Mouse (Mus musculus): ENCODE measurements around the gene Slc38a7.
"Not testable (repeated sequence)": the region's sequence is repeated elsewhere in the genome, so short reads cannot be mapped to it uniquely, and the experiment has no call there.

Gene Slc38a7

GRCm38 (mm10) chr8:95863761-95864440 lies 10.6 kb upstream of the Slc38a7 start:
- in situ Hi-C loops (cut with MboI; ENCODE audit: low pct_unique_long_range_greater_than_20kb in 1 of 2, low sequenced_read_pairs in 2 of 2, unreplicated experiment in 1 of 2), result not testable (repeated sequence)

GRCm38 (mm10) chr8:95854174-95854573 lies 835 bp upstream of the Slc38a7 start:
- in situ Hi-C loops (cut with MboI; ENCODE audit: low pct_unique_long_range_greater_than_20kb in 1 of 2, low sequenced_read_pairs in 2 of 2, unreplicated experiment in 1 of 2), result no loop called here

GRCm38 (mm10) chr8:95852290-95852689 lies 1.0 kb downstream of the Slc38a7 start:
- in situ Hi-C loops (cut with MboI; ENCODE audit: low pct_unique_long_range_greater_than_20kb in 1 of 2, low sequenced_read_pairs in 2 of 2, unreplicated experiment in 1 of 2), result no loop called here

- in situ Hi-C loops (cut with MboI; ENCODE audit: low pct_unique_long_range_greater_than_20kb in 1 of 2, low sequenced_read_pairs in 2 of 2, unreplicated experiment in 1 of 2), result no loop called here
These were observed 3.0 kb downstream of the Slc38a7 start for GRCm38 (mm10) chr8:95850326-95850725.

- in situ Hi-C loops (cut with MboI; ENCODE audit: low pct_unique_long_range_greater_than_20kb in 1 of 2, low sequenced_read_pairs in 2 of 2, unreplicated experiment in 1 of 2), result no loop called here
These were observed 4.4 kb downstream of the Slc38a7 start for GRCm38 (mm10) chr8:95848734-95849464.

GRCm38 (mm10) chr8:95848061-95848551 lies 5.2 kb downstream of the Slc38a7 start:
- in situ Hi-C loops (cut with MboI; ENCODE audit: low pct_unique_long_range_greater_than_20kb in 1 of 2, low sequenced_read_pairs in 2 of 2, unreplicated experiment in 1 of 2), result no loop called here

- in situ Hi-C loops (cut with MboI; ENCODE audit: low pct_unique_long_range_greater_than_20kb in 1 of 2, low sequenced_read_pairs in 2 of 2, unreplicated experiment in 1 of 2), result no loop called here
These were observed 8.3 kb downstream of the Slc38a7 start for GRCm38 (mm10) chr8:95845026-95845425.

GRCm38 (mm10) chr8:95843968-95844367 lies 9.4 kb downstream of the Slc38a7 start:
- in situ Hi-C loops (cut with MboI; ENCODE audit: low pct_unique_long_range_greater_than_20kb in 1 of 2, low sequenced_read_pairs in 2 of 2, unreplicated experiment in 1 of 2), result no loop called here

- in situ Hi-C loops (cut with MboI; ENCODE audit: low pct_unique_long_range_greater_than_20kb in 1 of 2, low sequenced_read_pairs in 2 of 2, unreplicated experiment in 1 of 2), result no loop called here
These were observed 11.9 kb downstream of the Slc38a7 start for GRCm38 (mm10) chr8:95841436-95841835.

GRCm38 (mm10) chr8:95839289-95839688 lies 14.1 kb downstream of the Slc38a7 start:
- in situ Hi-C loops (cut with MboI; ENCODE audit: low pct_unique_long_range_greater_than_20kb in 1 of 2, low sequenced_read_pairs in 2 of 2, unreplicated experiment in 1 of 2), result no loop called here

- in situ Hi-C loops (cut with MboI; ENCODE audit: low pct_unique_long_range_greater_than_20kb in 1 of 2, low sequenced_read_pairs in 2 of 2, unreplicated experiment in 1 of 2), result no loop called here
These were observed 16.1 kb downstream of the Slc38a7 start for GRCm38 (mm10) chr8:95837266-95837665.

- in situ Hi-C loops (cut with MboI; ENCODE audit: low pct_unique_long_range_greater_than_20kb in 1 of 2, low sequenced_read_pairs in 2 of 2, unreplicated experiment in 1 of 2), result no loop called here
These were observed 17.4 kb downstream of the Slc38a7 start for GRCm38 (mm10) chr8:95835891-95836290.

GRCm38 (mm10) chr8:95833435-95833984 lies 19.8 kb downstream of the Slc38a7 start:
- in situ Hi-C loops (cut with MboI; ENCODE audit: low pct_unique_long_range_greater_than_20kb in 1 of 2, low sequenced_read_pairs in 2 of 2, unreplicated experiment in 1 of 2), result no loop called here

- in situ Hi-C loops (cut with MboI; ENCODE audit: low pct_unique_long_range_greater_than_20kb in 1 of 2, low sequenced_read_pairs in 2 of 2, unreplicated experiment in 1 of 2), result no loop called here
These were observed 20.5 kb downstream of the Slc38a7 start for GRCm38 (mm10) chr8:95832603-95833434.

GRCm38 (mm10) chr8:95830144-95830543 lies 23.2 kb downstream of the Slc38a7 start:
- in situ Hi-C loops (cut with MboI; ENCODE audit: low pct_unique_long_range_greater_than_20kb in 1 of 2, low sequenced_read_pairs in 2 of 2, unreplicated experiment in 1 of 2), result no loop called here

- in situ Hi-C loops (cut with MboI; ENCODE audit: low pct_unique_long_range_greater_than_20kb in 1 of 2, low sequenced_read_pairs in 2 of 2, unreplicated experiment in 1 of 2), result not testable (repeated sequence)
These were observed 28.2 kb downstream of the Slc38a7 start, which contains the start of gene Sap18b for GRCm38 (mm10) chr8:95825162-95825561. TSS of gene Sap18b (plus strand) at chr8:95825346.

- in situ Hi-C loops (cut with MboI; ENCODE audit: low pct_unique_long_range_greater_than_20kb in 1 of 2, low sequenced_read_pairs in 2 of 2, unreplicated experiment in 1 of 2), result no loop called here
These were observed 30.6 kb downstream of the Slc38a7 start for GRCm38 (mm10) chr8:95822699-95823098.

- in situ Hi-C loops (cut with MboI; ENCODE audit: low pct_unique_long_range_greater_than_20kb in 1 of 2, low sequenced_read_pairs in 2 of 2, unreplicated experiment in 1 of 2), result no loop called here
These were observed 31.2 kb downstream of the Slc38a7 start for GRCm38 (mm10) chr8:95822096-95822495.

- in situ Hi-C loops (cut with MboI; ENCODE audit: low pct_unique_long_range_greater_than_20kb in 1 of 2, low sequenced_read_pairs in 2 of 2, unreplicated experiment in 1 of 2), result no loop called here
These were observed 32.1 kb downstream of the Slc38a7 start for GRCm38 (mm10) chr8:95821266-95821665.
